Mouse (Mus musculus): Measurements from ENCODE around the gene Trim38. TPM values are rescaled to one million over a fixed set of nuclear protein-coding genes. Genes with fewer than 3 reads are reported as not detected.
"Not testable (repeated sequence)": the region's sequence is repeated elsewhere in the genome, so short reads cannot be mapped to it uniquely, and the experiment has no call there.

The Trim38 gene
- polyA plus RNA-seq, 1 experiment, result not detected

GRCm38 (mm10) chr13:23760972-23761864 lies 8.5 kb upstream of the Trim38 start, which contains the start of gene Hist1h4a:
TSS of gene Hist1h4a (minus strand) at chr13:23761230.
- no peaks in the 10 kb centered on the region for H3K9me3 ChIP-seq
- H3K4me1 ChIP-seq, result peaks cover 62% of the 10 kb centered on the region
- TF ChIP-seq FLI1 (IDR thresholded peaks at IDR 0.05; ENCODE audit: low read length) (peak; percentile 67; the same call in 1 of the 2 replicates), GATA1 (IDR thresholded peaks at IDR 0.05; ENCODE audit: borderline replicate concordance, low read length) (no peak)
- no peaks in the 10 kb centered on the region for H3K27me3 ChIP-seq (replicated peaks)
- H3K4me3 ChIP-seq (replicated peaks), result peak within 1 kb of the TSS; percentile 92
- H3K36me3 ChIP-seq (replicated peaks; ENCODE audit: low read length), result no peaks in the 10 kb centered on the region

GRCm38 (mm10) chr13:23761871-23762821 lies 7.6 kb upstream of the Trim38 start, which contains the start of gene Hist1h3a:
TSS of gene Hist1h3a (minus strand) at chr13:23762386.
- H3K4me1 ChIP-seq, result peaks cover 67% of the 10 kb centered on the region
- H3K36me3 ChIP-seq (replicated peaks; ENCODE audit: low read length); H3K9me3 ChIP-seq; H3K27me3 ChIP-seq (replicated peaks): not testable (repeated sequence)
- peak within 1 kb of the TSS; percentile 92 for H3K4me3 ChIP-seq (replicated peaks)
- TF ChIP-seq GATA1 (IDR thresholded peaks at IDR 0.05; ENCODE audit: borderline replicate concordance, low read length), result peak; percentile 11; the same call in 1 of the 3 replicates

- Histone ChIP-seq H3K4me1 (peaks cover 63% of the 10 kb centered on the region), H3K9me3 (no peaks in the 10 kb centered on the region), H3K27me3 (replicated peaks) (no peaks in the 10 kb centered on the region), H3K36me3 (replicated peaks; ENCODE audit: low read length) (no peaks in the 10 kb centered on the region), H3K4me3 (replicated peaks) (peak overlapping the region; percentile 89)
- no peak for TF ChIP-seq GATA1 (IDR thresholded peaks at IDR 0.05; ENCODE audit: borderline replicate concordance, low read length)
- no peak for TF ChIP-seq FLI1 (IDR thresholded peaks at IDR 0.05; ENCODE audit: low read length)
Observed at GRCm38 (mm10) chr13:23763242-23763585, 6.5 kb upstream of the Trim38 start.

DNA sequence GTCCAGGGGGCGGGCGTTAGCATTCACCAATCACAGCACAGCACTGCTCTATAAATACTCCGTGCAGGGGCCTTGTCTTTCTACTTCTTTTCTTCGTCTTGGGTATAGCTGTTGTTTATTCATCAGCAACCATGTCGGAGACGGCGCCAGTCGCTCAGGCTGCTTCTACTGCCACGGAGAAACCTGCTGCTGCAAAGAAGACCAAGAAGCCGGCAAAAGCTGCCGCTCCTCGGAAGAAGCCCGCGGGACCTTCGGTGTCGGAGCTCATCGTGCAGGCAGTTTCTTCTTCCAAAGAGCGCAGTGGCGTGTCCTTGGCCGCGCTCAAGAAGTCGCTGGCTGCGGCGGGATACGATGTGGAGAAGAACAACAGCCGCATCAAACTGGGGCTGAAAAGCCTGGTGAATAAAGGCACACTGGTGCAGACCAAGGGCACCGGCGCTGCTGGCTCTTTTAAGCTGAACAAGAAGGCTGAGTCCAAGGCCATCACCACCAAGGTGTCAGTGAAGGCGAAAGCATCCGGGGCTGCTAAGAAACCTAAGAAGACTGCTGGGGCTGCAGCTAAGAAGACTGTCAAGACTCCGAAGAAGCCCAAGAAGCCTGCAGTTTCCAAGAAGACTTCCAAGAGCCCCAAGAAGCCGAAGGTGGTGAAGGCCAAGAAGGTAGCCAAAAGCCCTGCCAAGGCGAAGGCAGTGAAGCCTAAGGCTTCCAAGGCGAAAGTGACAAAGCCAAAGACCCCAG lies 6.0 kb upstream of the Trim38 start, which contains the start of gene Hist1h1a:
Hist1h1a (plus strand) TSS at position 81 of the 738 bp plus-strand sequence.
- Histone ChIP-seq H3K27me3 (replicated peaks) (no peaks in the 10 kb centered on the region), H3K36me3 (replicated peaks; ENCODE audit: low read length) (no peaks in the 10 kb centered on the region), H3K4me3 (replicated peaks) (peak within 1 kb of the TSS; percentile 89), H3K4me1 (peaks cover 66% of the 10 kb centered on the region), H3K9me3 (no peaks in the 10 kb centered on the region)
- TF ChIP-seq GATA1 (IDR thresholded peaks at IDR 0.05; ENCODE audit: borderline replicate concordance, low read length), result no peak
- TF ChIP-seq FLI1 (IDR thresholded peaks at IDR 0.05; ENCODE audit: low read length), result no peak

DNA sequence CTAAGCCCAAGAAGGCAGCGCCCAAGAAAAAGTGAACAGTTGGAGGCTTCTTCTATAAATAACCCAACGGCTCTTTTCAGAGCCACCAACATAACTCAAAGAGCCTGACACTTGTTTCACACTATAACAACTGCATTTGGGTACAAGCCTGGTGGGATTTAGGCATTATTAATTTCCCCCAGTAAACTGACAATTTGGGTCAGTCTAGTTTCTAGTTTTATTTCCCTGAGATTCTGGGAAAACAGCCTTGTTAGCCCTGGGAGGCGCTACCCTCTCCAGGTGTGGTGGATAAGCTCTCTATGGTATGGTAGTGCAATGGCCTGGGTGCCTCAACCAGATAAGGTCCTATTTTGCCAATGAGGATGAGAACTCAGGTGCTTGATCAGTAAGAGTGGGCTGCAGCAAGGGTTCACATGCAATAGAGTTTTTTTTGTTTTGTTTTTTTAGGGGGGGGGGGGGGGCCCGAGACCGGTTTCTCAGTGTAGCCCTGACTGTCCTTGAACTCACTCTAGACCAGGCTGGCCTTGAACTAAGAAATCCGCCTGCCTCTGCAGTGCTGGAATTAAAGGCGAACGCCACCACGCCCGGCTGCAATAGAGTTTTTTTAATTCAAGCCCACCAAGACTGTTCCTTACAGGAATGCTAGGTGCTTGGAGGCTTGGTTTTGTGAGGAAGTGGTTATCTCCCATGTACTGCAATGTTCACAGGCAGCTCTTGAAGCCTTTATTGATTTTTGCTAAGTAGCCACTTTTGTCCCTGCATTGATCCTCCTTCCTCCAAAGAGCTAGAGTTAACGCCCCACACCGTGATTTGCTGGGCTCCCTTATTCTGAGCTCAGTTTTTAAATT lies 5.2 kb upstream of the Trim38 start:
- no peaks in the 10 kb centered on the region for H3K36me3 ChIP-seq (replicated peaks; ENCODE audit: low read length)
- H3K4me3 ChIP-seq (replicated peaks), result peak overlapping the region; percentile 89
- H3K9me3 ChIP-seq, result no peaks in the 10 kb centered on the region
- H3K4me1 ChIP-seq, result peaks cover 63% of the 10 kb centered on the region
- TF ChIP-seq GATA1 (IDR thresholded peaks at IDR 0.05; ENCODE audit: borderline replicate concordance, low read length), result no peak
- no peak for TF ChIP-seq FLI1 (IDR thresholded peaks at IDR 0.05; ENCODE audit: low read length)
- no peaks in the 10 kb centered on the region for H3K27me3 ChIP-seq (replicated peaks)

DNA sequence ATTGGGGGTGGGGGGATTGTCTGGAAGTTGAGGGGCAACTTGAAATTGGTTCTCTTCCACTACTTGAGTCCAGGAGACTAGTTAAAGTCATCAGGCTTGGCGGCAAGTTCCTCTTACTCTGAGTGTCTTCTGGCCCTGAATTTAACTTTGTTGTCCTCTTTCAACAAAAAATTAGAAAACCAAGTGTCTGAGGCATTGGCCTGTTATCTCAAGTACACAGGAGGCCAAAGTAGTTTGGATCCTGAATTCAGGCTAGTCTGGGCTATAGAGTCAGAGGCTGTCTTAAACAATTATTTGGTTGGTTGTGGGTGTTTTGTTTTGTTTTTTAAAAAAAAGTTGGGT lies 4.6 kb upstream of the Trim38 start:
- Histone ChIP-seq H3K4me1 (peaks cover 60% of the 10 kb centered on the region), H3K4me3 (replicated peaks) (no peak overlapping the region)

GRCm38 (mm10) chr13:23766772-23767171 lies 2.9 kb upstream of the Trim38 start:
- Histone ChIP-seq H3K27me3 (replicated peaks) (no peaks in the 10 kb centered on the region), H3K4me3 (replicated peaks) (no peak overlapping the region), H3K36me3 (replicated peaks; ENCODE audit: low read length) (no peaks in the 10 kb centered on the region), H3K9me3 (no peaks in the 10 kb centered on the region), H3K4me1 (peaks cover 54% of the 10 kb centered on the region)
- no peak for TF ChIP-seq FLI1 (IDR thresholded peaks at IDR 0.05; ENCODE audit: low read length)

More for the DNA sequence above, 4.6 kb upstream of the Trim38 start:
- no peaks in the 10 kb centered on the region for H3K36me3 ChIP-seq (replicated peaks; ENCODE audit: low read length)
- TF ChIP-seq FLI1 (IDR thresholded peaks at IDR 0.05; ENCODE audit: low read length) (no peak), GATA1 (IDR thresholded peaks at IDR 0.05; ENCODE audit: borderline replicate concordance, low read length) (no peak)
- no peaks in the 10 kb centered on the region for H3K27me3 ChIP-seq (replicated peaks)
- no peaks in the 10 kb centered on the region for H3K9me3 ChIP-seq

DNA sequence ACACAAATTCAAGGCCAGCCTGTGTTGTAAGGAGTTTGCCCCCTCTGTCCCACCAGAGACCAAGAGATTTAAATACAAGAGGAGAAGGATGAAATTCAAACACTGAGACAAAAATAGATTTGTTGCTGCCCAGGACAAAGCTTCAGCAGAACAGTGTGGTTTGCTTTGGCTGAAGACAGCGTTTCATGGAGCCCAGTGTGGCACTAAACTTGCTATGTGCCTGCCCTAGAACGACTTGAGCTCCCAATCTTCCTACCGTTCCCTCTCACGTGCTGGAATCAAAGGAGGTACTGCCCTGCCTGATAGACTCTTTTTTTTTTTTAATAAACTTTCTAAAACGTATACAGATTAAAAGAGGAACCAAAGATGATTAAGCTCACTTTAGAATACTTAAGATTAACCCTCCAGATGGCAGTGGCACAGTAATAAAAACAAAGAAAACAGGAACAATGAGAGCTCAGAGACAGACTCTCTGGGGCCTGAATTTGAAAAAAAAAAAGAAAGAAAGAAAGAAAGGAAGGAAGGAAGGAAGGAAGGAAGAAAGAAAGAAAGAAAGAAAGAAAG lies 797 bp upstream of the Trim38 start:
- peaks cover 36% of the 10 kb centered on the region for H3K4me1 ChIP-seq
- no peaks in the 10 kb centered on the region for H3K27me3 ChIP-seq (replicated peaks)
- H3K36me3 ChIP-seq (replicated peaks; ENCODE audit: low read length), result no peaks in the 10 kb centered on the region
- H3K4me3 ChIP-seq (replicated peaks), result peak overlapping the region; percentile 8
- no peaks in the 10 kb centered on the region for H3K9me3 ChIP-seq
- TF ChIP-seq GATA1 (IDR thresholded peaks at IDR 0.05; ENCODE audit: borderline replicate concordance, low read length) (no peak), FLI1 (IDR thresholded peaks at IDR 0.05; ENCODE audit: low read length) (no peak)

Data from megakaryocyte, embryonic 14.5 days (primary cell).